Mouse (Mus musculus): ENCODE measurements around the gene Manba. TPM values are rescaled to one million over a fixed set of nuclear protein-coding genes. Genes with fewer than 3 reads are reported as not detected.
"Not testable (repeated sequence)": the region's sequence is repeated elsewhere in the genome, so short reads cannot be mapped to it uniquely, and the experiment has no call there.

The Manba gene
- polyA plus RNA-seq, 1 experiment: 21.7 TPM

- Histone ChIP-seq H3K4me1 (ENCODE audit: control insufficient read depth, insufficient read depth, low read length) (no peaks in the 10 kb centered on the region), H3K27ac (ENCODE audit: insufficient read depth, low read length) (no peak overlapping the region), H3K4me3 (ENCODE audit: insufficient read depth, low read length) (peak overlapping the region; percentile 75)
- no peak for TF ChIP-seq POLR2A (IDR thresholded peaks at IDR 0.05; ENCODE audit: low read depth, low read length)
- TF ChIP-seq CTCF (IDR thresholded peaks at IDR 0.05; ENCODE audit: borderline replicate concordance, insufficient read depth, low read length): no peak
These were observed 460 bp downstream of the Manba start for GRCm38 (mm10) chr3:135485900-135486241.

- Histone ChIP-seq H3K4me3 (ENCODE audit: insufficient read depth, low read length) (peak overlapping the region; percentile 75), H3K27ac (ENCODE audit: insufficient read depth, low read length) (no peak overlapping the region), H3K4me1 (ENCODE audit: control insufficient read depth, insufficient read depth, low read length) (no peaks in the 10 kb centered on the region)
- TF ChIP-seq POLR2A (IDR thresholded peaks at IDR 0.05; ENCODE audit: low read depth, low read length): no peak
These were observed 940 bp downstream of the Manba start for GRCm38 (mm10) chr3:135486351-135486750.

- no peak for TF ChIP-seq POLR2A (IDR thresholded peaks at IDR 0.05; ENCODE audit: low read depth, low read length)
- TF ChIP-seq CTCF (IDR thresholded peaks at IDR 0.05; ENCODE audit: borderline replicate concordance, insufficient read depth, low read length): no peak
- Histone ChIP-seq H3K27ac (ENCODE audit: insufficient read depth, low read length) (no peak overlapping the region), H3K4me1 (ENCODE audit: control insufficient read depth, insufficient read depth, low read length) (no peaks in the 10 kb centered on the region), H3K4me3 (ENCODE audit: insufficient read depth, low read length) (no peak overlapping the region)
These were observed 2.4 kb downstream of the Manba start for GRCm38 (mm10) chr3:135487803-135488202.

GRCm38 (mm10) chr3:135489865-135490520 lies 4.6 kb downstream of the Manba start:
- H3K27ac ChIP-seq (ENCODE audit: insufficient read depth, low read length): no peak overlapping the region
- TF ChIP-seq CTCF (IDR thresholded peaks at IDR 0.05; ENCODE audit: borderline replicate concordance, insufficient read depth, low read length) (no peak), POLR2A (IDR thresholded peaks at IDR 0.05; ENCODE audit: low read depth, low read length) (no peak)
- no peaks in the 10 kb centered on the region for H3K4me1 ChIP-seq (ENCODE audit: control insufficient read depth, insufficient read depth, low read length)
- H3K4me3 ChIP-seq (ENCODE audit: insufficient read depth, low read length): no peak overlapping the region

- TF ChIP-seq POLR2A (IDR thresholded peaks at IDR 0.05; ENCODE audit: low read depth, low read length) (no peak), CTCF (IDR thresholded peaks at IDR 0.05; ENCODE audit: borderline replicate concordance, insufficient read depth, low read length) (no peak)
- no peaks in the 10 kb centered on the region for H3K4me1 ChIP-seq (ENCODE audit: control insufficient read depth, insufficient read depth, low read length)
- no peak overlapping the region for H3K4me3 ChIP-seq (ENCODE audit: insufficient read depth, low read length)
- H3K27ac ChIP-seq (ENCODE audit: insufficient read depth, low read length): no peak overlapping the region
These were observed 5.7 kb downstream of the Manba start for GRCm38 (mm10) chr3:135491102-135491501.

- H3K27ac ChIP-seq (ENCODE audit: insufficient read depth, low read length); H3K4me1 ChIP-seq (ENCODE audit: control insufficient read depth, insufficient read depth, low read length); H3K4me3 ChIP-seq (ENCODE audit: insufficient read depth, low read length): not testable (repeated sequence)
These were observed 7.9 kb downstream of the Manba start for GRCm38 (mm10) chr3:135493320-135493719.

GRCm38 (mm10) chr3:135497956-135498355 lies 12.5 kb downstream of the Manba start:
- not testable (repeated sequence) for H3K4me1 ChIP-seq (ENCODE audit: control insufficient read depth, insufficient read depth, low read length); H3K4me3 ChIP-seq (ENCODE audit: insufficient read depth, low read length); H3K27ac ChIP-seq (ENCODE audit: insufficient read depth, low read length)

GRCm38 (mm10) chr3:135498891-135499290 lies 13.5 kb downstream of the Manba start:
- Histone ChIP-seq H3K27ac (ENCODE audit: insufficient read depth, low read length) (0 out of 2 replicates have a peak overlapping the region, but pooled peaks have one; percentile 7), H3K4me1 (ENCODE audit: control insufficient read depth, insufficient read depth, low read length) (0 out of 2 replicates have a peak, but pooled peaks cover 3% of the 10 kb centered on the region), H3K4me3 (ENCODE audit: insufficient read depth, low read length) (no peak overlapping the region)
- no peak for TF ChIP-seq CTCF (IDR thresholded peaks at IDR 0.05; ENCODE audit: borderline replicate concordance, insufficient read depth, low read length)
- no peak for TF ChIP-seq POLR2A (IDR thresholded peaks at IDR 0.05; ENCODE audit: low read depth, low read length)

GRCm38 (mm10) chr3:135503160-135503559 lies 17.7 kb downstream of the Manba start:
- Histone ChIP-seq H3K27ac (ENCODE audit: insufficient read depth, low read length) (no peak overlapping the region), H3K4me1 (ENCODE audit: control insufficient read depth, insufficient read depth, low read length) (0 out of 2 replicates have a peak, but pooled peaks cover 3% of the 10 kb centered on the region), H3K4me3 (ENCODE audit: insufficient read depth, low read length) (no peak overlapping the region)
- TF ChIP-seq POLR2A (IDR thresholded peaks at IDR 0.05; ENCODE audit: low read depth, low read length) (no peak), CTCF (IDR thresholded peaks at IDR 0.05; ENCODE audit: borderline replicate concordance, insufficient read depth, low read length) (no peak)

- no peaks in the 10 kb centered on the region for H3K4me1 ChIP-seq (ENCODE audit: control insufficient read depth, insufficient read depth, low read length)
- no peak overlapping the region for H3K27ac ChIP-seq (ENCODE audit: insufficient read depth, low read length)
- TF ChIP-seq CTCF (IDR thresholded peaks at IDR 0.05; ENCODE audit: borderline replicate concordance, insufficient read depth, low read length): peak; percentile 44; the same call in 1 of the 2 replicates
- no peak for TF ChIP-seq POLR2A (IDR thresholded peaks at IDR 0.05; ENCODE audit: low read depth, low read length)
- no peak overlapping the region for H3K4me3 ChIP-seq (ENCODE audit: insufficient read depth, low read length)
These were observed 20.0 kb downstream of the Manba start for GRCm38 (mm10) chr3:135505369-135505909.
